Mouse (Mus musculus) lung, postnatal 0 days (tissue): ENCODE results near the gene Rac3.

Source experiments
- CTCF ChIP-seq: IDR thresholded peaks from 2 replicates; pipeline ENCODE4 v1.5.1; 2016; ENCODE audit warnings: antibody characterized with exemption, mild to moderate bottlenecking
- EP300 ChIP-seq: IDR thresholded peaks from 2 replicates; pipeline ENCODE4 v1.6.1; 2016; ENCODE audit warnings: antibody characterized with exemption, mild to moderate bottlenecking, control low read depth

- TF ChIP-seq CTCF (no peak), EP300 (peak; percentile 99)
Measured at GRCm38 (mm10) chr11:120744121-120744701, 22.9 kb downstream of the Rac3 start.
